In genomic region chr5:121111106-121111915, GRCm38 (mm10) we compare ENCODE assay signal across 11 mouse cellular contexts.
A peak's percentile ranks its signal among the peaks of the same experiment; 100 is the strongest.
DNase-seq lines count a peak whose midpoint lies in the region; ATAC-seq and TF ChIP-seq lines count a peak whose summit lies in the region.
"Had no signal": no experiment of that assay in that cellular context is flagged by ENCODE, and none has a peak within 500 bp of the region (broad histone marks: within the 10 kb centered on the region; RNA-seq: fewer than 3 reads in every experiment).

No protein-coding gene starts in this region.

- no peaks in the 10 kb centered on the region for H3K27me3 ChIP-seq in midbrain, embryonic 16.5 days (ENCODE audit: control insufficient read depth, insufficient read depth, low read depth, low read length)
- no peaks in the 10 kb centered on the region for H3K27me3 ChIP-seq in midbrain, embryonic 10.5 days (ENCODE audit: low read depth, poor library complexity, severe bottlenecking)
- H3K27me3 ChIP-seq: liver, embryonic 12.5 days had no signal

- peak overlapping the region; percentile 67 for H3K27ac ChIP-seq in midbrain, embryonic 16.5 days (ENCODE audit: low read length)
- H3K27ac ChIP-seq in midbrain, embryonic 10.5 days (replicated peaks), result no peak overlapping the region
- H3K27ac ChIP-seq in cortical plate, adult 2 months (ENCODE audit: insufficient read depth, low read length), result peak overlapping the region; percentile 66
- H3K27ac ChIP-seq: liver, embryonic 12.5 days had no signal

- ATAC-seq in midbrain, embryonic 16.5 days, result no peak
- ATAC-seq in megakaryocyte-erythroid progenitor cell, adult 5-6 weeks (replicated peaks; ENCODE audit: low FRiP score, low TSS enrichment, poor library complexity, severe bottlenecking), result no peak
- ATAC-seq: liver, embryonic 12.5 days had no signal

- peaks cover 35% of the 10 kb centered on the region for H3K4me1 ChIP-seq in midbrain, embryonic 16.5 days (ENCODE audit: control insufficient read depth, insufficient read depth, low read length)
- peaks cover 28% of the 10 kb centered on the region for H3K4me1 ChIP-seq in midbrain, embryonic 10.5 days
- peaks cover 9% of the 10 kb centered on the region for H3K4me1 ChIP-seq in cortical plate, adult 2 months (ENCODE audit: control insufficient read depth, insufficient read depth, low read length)
- H3K4me1 ChIP-seq: liver, embryonic 12.5 days had no signal

- 78% methylated on average over 18 of the region's 18 CpGs for whole genome bisulfite sequencing in midbrain, embryonic 16.5 days
- 92% methylated on average over 18 of the region's 18 CpGs for WGBS in midbrain, embryonic 10.5 days

- H3K36me3 ChIP-seq in midbrain, embryonic 16.5 days (ENCODE audit: control insufficient read depth, insufficient read depth, low read length), result no peaks in the 10 kb centered on the region
- H3K36me3 ChIP-seq in midbrain, embryonic 10.5 days, result no peaks in the 10 kb centered on the region
- H3K36me3 ChIP-seq: liver, embryonic 12.5 days had no signal

- H3K9me3 ChIP-seq in midbrain, embryonic 16.5 days (replicated peaks; ENCODE audit: control insufficient read depth, low read length, poor library complexity, severe bottlenecking), result no peaks in the 10 kb centered on the region
- no peaks in the 10 kb centered on the region for H3K9me3 ChIP-seq in midbrain, embryonic 10.5 days (replicated peaks)
- H3K9me3 ChIP-seq: liver, embryonic 12.5 days had no signal

- no peak overlapping the region for H3K4me3 ChIP-seq in midbrain, embryonic 16.5 days (ENCODE audit: low read depth, low read length)
- no peak overlapping the region for H3K4me3 ChIP-seq in midbrain, embryonic 10.5 days
- no peak overlapping the region for H3K4me3 ChIP-seq in cortical plate, adult 2 months (ENCODE audit: insufficient read depth, low read length)
- H3K4me3 ChIP-seq: liver, embryonic 12.5 days had no signal

- H3K9ac ChIP-seq in midbrain, embryonic 16.5 days (ENCODE audit: low read depth, low read length), result no peak overlapping the region
- H3K9ac ChIP-seq: liver, embryonic 12.5 days had no signal

- no peak for DNase-seq in midbrain, embryonic 10.5 days (ENCODE audit: low spot score)
- DNase-seq in layer of hippocampus, adult 9-10 months (ENCODE audit: low spot score), result peak; percentile 46
- DNase-seq in right cerebral cortex, postnatal 10 days (ENCODE audit: low spot score in 2 of 2), result peak; percentile 67 to 79
- no peak for DNase-seq in urinary bladder, postnatal 4 days (ENCODE audit: low spot score in 2 of 2)
- DNase-seq: adrenal gland, postnatal 10 days; cerebellum, postnatal 25 days; kidney, adult 2 months had no signal

- TF ChIP-seq CTCF in cortical plate, adult 2 months (IDR thresholded peaks at IDR 0.05; ENCODE audit: extremely low read depth, insufficient read depth, low read length), result no peak

- no peak for TF ChIP-seq POLR2A in cortical plate, adult 2 months (IDR thresholded peaks at IDR 0.05; ENCODE audit: extremely low read depth, insufficient read depth, low read length)

- H3K4me2 ChIP-seq in midbrain, embryonic 16.5 days (ENCODE audit: low read length), result no peak overlapping the region
- H3K4me2 ChIP-seq: liver, embryonic 12.5 days had no signal

Comparison
In these comparisons a context has a peak if more than half of its experiments do, and no peak if none do; other contexts are left out.
1. DNase-seq: peak in layer of hippocampus, adult 9-10 months (single experiment) and right cerebral cortex, postnatal 10 days (2 of 2); none in midbrain, embryonic 10.5 days (single experiment) and urinary bladder, postnatal 4 days (0 of 2).